Mouse (Mus musculus) olfactory bulb, adult 2 months (tissue): ENCODE results near the gene Coro2a.
A peak's percentile ranks its signal among the peaks of the same experiment; 100 is the strongest.

Experiments used
- CTCF ChIP-seq: fragments of 200-500 bp; IDR thresholded peaks from 2 replicates; pipeline ENCODE4 v1.5.1; 2012; ENCODE audit warnings: low read depth, mild to moderate bottlenecking, low read length, moderate library complexity; ENCODE audit not compliant: insufficient read depth
- POLR2A ChIP-seq: fragments of 200-500 bp; IDR thresholded peaks from 2 replicates; pipeline ENCODE4 v1.6.1; 2012; ENCODE audit warnings: mild to moderate bottlenecking, low read depth, low read length, moderate library complexity; ENCODE audit not compliant: insufficient read depth

DNA sequence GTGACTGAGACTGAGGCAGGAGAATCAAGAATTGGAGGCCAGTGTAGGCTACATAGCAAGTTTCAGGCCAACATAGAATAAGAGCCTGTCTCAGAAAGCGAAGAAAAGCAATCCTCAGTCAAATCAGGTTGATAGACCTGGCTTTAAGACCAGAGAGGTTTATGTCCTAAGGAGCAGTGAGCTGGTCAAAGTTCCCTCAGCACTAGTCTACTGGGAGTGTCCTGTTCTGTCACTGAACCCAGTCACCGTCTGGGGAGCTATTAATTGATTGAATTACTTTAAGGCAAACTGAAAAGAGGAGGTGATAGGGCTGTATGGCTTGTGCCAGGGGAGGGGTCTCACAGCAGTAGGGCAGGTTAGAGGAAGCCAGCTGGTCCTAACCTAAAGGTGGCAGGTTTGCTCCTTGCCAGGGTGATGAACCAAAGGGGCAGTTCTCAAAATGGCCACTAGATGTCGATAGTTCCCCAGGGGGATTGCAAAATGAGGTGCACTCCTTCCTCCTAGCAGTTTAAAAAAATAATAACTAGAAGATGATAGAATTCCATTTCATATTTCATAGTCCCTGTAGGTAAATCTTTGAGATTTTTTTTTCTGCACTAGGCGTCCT lies 104.6 kb downstream of the Coro2a start:
- TF ChIP-seq POLR2A (no peak), CTCF (peak; percentile 32; the same call in 1 of the 2 replicates)
